Mouse (Mus musculus): ENCODE results near the gene Btbd35f20. TPM values are rescaled to one million over a fixed set of nuclear protein-coding genes. Genes with fewer than 3 reads are reported as not detected.

The Btbd35f20 gene
- polyA plus RNA-seq (2017; shearing (Covaris generic)), result not detected

DNA sequence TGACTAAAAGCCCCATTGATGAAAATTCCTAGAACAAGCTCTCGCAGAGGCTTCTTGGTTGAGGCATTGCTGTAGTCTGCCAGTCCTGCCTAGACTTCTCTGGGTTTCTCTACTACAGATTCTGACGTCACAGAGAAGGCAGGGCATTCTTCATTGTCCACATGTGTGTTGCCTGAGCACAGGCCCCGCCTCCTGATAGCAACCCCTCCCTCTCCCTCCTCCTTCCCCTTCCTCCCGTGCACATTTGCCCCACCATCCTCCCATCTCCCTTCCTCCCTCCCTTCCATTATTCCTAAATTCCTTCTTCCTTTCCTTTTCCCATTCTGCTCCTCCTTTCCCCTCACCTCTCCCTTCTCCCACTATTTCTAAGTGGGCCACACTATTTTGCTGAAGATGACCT, at the start of gene Btbd35f20:
Gene Btbd35f20 (minus strand): TSS at position 101 of the 400 bp plus-strand sequence.

Other genes with a start within 250 kb of the Btbd35f20 start
- gene Btbd35f28, start 94.7 kb downstream of the Btbd35f20 start, polyA plus RNA-seq (2017; shearing (Covaris generic)), result not detected
- not detected for gene Btbd35f17, start 79.4 kb upstream of the Btbd35f20 start, polyA plus RNA-seq (2017; shearing (Covaris generic))